Mouse (Mus musculus): Measurements from ENCODE around the gene Sipa1l3.
A peak's percentile ranks its signal among the peaks of the same experiment; 100 is the strongest.

The Sipa1l3 gene

GRCm38 (mm10) chr7:29518421-29519210, at the start of gene Sipa1l3:
Sipa1l3 (minus strand) TSS chr7:29518641.
- peak; percentile 99 for DNase-seq (ENCODE audit: low spot score)

DNA sequence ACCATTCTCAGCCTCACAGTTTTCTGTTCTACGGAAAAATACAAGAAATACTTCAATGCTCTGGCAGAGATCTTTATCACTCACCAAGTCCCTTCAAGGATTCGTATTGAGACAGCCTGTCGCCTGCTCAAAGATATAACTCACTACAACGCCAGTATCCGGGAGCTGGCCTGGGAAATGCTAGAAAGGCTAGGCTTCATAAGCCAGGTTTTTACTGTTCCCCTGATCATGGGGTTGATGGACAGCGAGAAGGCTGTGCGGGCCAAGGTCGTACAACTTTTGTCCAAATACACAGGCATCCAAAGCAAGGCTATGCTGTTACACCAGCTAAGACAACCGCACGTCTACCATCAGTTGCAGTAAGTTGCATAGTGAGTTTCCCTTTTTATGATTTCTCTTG, 44.6 kb upstream of the Sipa1l3 start:
- DNase-seq (ENCODE audit: low spot score) = no peak

DNA sequence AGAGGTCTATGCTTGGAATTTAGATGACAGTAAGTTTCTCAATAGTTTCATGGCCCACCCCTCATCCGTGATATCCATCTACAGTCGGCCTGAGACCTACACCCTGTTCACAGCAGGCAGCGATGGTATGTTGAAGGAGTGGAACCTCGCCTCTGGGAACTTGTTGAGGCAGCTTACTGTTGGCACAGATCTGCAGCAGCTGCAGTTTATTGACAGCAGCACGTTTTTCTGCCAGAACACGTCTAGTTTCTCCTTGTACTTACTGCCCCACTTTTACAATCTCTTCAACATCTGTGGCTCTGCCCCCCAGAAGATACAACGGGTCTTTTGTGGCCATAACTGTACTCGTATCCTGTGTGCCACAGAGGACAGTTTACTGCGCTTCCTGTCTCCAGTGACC, 42.6 kb upstream of the Sipa1l3 start:
- no peak for DNase-seq (ENCODE audit: low spot score)

DNA sequence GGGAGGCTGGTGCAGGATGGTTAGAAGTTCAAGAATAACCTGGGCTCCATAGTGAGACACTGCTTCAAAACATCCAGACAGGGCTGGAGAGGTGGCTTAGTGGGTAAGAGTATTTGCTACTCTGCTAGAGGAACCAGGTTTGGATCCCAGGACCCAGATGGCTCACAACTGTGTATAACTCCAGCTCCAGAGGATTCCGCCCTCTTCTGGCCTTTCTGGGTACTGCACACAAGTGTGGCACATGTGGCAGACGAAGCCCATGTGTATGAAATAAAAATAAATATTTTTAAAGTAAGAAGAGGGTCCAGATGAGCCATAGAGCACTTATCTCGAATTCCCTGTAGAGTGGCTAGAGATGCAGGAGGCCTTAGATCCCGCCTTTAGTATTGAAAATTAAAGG, 40.8 kb upstream of the Sipa1l3 start:
- peak; percentile 25 for DNase-seq (ENCODE audit: low spot score)

GRCm38 (mm10) chr7:29558744-29559143, 40.3 kb upstream of the Sipa1l3 start:
- no peak for DNase-seq (ENCODE audit: low spot score)

DNA sequence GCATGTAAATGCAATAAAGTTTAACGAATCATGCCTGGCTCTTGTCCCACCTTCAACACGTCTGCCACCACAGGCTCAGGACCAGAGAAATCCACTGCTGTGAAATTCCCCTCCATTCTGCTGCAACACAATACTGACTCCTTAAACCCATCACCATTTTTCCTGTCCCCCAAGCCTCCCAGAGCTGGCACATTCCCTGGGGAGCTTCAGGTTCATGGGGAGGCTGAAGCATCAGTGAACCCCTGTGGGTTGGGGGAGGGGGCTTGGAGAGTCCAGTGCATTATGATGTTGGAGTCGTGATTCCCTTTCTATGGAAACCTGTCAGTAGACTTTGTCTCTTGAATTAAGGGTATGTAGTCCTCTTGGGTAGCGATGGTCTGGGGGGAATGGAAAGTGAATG, 37.8 kb upstream of the Sipa1l3 start:
- no peak for DNase-seq (ENCODE audit: low spot score)

- DNase-seq (ENCODE audit: low spot score) = no peak
These were observed 37.1 kb upstream of the Sipa1l3 start for GRCm38 (mm10) chr7:29555521-29555920.

DNA sequence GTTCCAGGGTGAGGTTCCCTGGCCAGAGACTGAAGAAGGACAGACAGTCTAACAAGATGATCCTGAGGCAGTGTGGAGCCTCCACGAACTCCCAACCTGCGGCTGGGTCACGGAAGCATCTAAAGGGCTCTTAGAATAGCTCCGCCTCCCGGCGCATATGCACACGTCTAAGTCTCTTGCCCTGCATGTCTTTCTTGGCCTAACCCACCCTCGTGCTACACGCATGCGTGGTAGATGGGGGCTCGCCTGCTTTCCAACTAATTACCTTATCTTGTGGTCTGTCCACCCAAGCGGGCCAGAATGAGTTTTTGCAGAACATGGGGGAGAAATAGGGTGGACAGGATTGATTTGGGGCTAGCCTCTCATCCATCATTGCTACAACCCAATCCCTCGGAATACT, 36.6 kb upstream of the Sipa1l3 start:
- DNase-seq (ENCODE audit: low spot score) = no peak

DNA sequence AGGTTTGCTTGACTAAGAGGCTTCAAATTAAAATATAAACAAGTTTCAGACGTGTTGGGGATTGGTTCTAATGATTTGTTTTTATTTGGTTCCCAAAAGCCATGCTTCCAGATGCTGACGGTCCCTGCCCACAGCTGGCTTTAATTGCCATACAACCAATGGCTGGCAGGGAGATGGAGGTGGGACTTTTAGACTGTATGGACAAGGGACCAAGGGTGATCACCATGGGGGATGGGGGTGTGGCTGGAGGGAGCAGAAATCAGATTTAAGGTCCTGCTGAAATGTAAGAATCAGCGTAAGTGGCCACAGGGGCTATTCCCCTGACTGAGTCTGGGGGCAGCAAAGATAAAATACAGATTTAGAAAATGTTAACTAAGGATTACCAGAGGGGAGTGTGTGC, 32.2 kb upstream of the Sipa1l3 start:
- no peak for DNase-seq (ENCODE audit: low spot score)

- no peak for DNase-seq (ENCODE audit: low spot score)
These were observed 23.2 kb upstream of the Sipa1l3 start for GRCm38 (mm10) chr7:29541608-29542007.

DNA sequence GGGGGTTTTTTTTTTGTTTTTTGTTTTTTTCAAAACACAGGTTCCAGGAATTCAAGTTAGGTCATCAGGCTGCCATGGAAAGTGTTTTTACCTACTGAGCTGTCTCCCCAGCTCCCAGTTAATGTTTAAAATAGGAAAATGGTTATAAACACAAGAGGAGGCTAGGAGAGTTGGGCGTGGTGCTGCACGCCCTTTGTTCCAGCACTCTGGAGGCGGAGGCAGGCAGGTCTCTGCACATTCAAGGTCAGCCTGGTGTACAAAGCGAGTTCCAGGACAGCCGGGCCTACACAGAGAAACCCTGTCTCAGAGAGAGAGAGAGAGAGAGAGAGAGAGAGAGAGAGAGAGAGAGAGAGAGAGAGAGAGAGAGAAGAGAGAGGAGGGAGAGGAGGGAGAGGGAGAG, 22.7 kb upstream of the Sipa1l3 start:
- DNase-seq (ENCODE audit: low spot score) = no peak

GRCm38 (mm10) chr7:29540631-29541030, 22.2 kb upstream of the Sipa1l3 start:
- no peak for DNase-seq (ENCODE audit: low spot score)

GRCm38 (mm10) chr7:29523700-29524099, 5.3 kb upstream of the Sipa1l3 start:
- peak; percentile 87 for DNase-seq (ENCODE audit: low spot score)

- peak; percentile 94 for DNase-seq (ENCODE audit: low spot score)
These were observed 3.6 kb upstream of the Sipa1l3 start for GRCm38 (mm10) chr7:29521841-29522575.

DNA sequence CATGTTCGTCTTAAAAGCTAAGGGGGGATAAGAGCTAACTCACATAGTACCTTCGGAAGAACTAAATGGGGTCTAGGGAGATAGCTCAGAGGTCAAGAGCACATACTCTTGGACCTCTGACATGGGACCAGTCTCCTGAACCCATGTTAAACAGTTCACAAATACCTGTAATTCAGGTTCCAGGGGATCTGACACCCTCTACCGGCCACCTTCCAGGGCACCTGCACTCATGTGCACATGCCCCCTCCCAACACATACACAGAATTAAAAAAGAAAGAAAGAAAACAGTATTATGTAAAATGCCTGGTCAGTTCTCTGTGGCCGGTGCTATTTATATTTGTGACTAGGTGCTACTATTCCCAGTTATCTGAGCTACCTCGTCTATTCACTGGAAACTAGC, 2.9 kb upstream of the Sipa1l3 start:
- no peak for DNase-seq (ENCODE audit: low spot score)

GRCm38 (mm10) chr7:29520794-29521193, 2.4 kb upstream of the Sipa1l3 start:
- DNase-seq (ENCODE audit: low spot score) = no peak

GRCm38 (mm10) chr7:29519211-29519550, 740 bp upstream of the Sipa1l3 start:
- DNase-seq (ENCODE audit: low spot score) = no peak

DNA sequence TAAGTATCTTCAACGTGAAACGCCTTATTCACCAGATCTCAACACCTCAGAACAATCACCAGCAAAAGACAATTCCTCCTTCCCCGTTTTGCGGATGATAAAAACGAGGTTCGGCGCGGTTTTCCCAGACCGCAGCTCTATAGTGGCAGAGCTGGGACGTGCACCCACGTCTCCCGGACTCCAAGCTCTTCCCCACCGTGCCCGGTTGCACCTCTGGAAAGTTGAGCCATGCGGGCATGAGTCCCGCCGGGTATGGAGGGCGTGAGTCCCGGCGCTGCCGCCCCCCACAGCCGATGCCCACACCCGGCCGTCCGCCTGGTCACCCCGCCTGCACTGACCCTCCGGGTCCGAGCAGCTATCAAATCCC, 404 bp downstream of the Sipa1l3 start:
- DNase-seq (ENCODE audit: low spot score) = no peak

DNA sequence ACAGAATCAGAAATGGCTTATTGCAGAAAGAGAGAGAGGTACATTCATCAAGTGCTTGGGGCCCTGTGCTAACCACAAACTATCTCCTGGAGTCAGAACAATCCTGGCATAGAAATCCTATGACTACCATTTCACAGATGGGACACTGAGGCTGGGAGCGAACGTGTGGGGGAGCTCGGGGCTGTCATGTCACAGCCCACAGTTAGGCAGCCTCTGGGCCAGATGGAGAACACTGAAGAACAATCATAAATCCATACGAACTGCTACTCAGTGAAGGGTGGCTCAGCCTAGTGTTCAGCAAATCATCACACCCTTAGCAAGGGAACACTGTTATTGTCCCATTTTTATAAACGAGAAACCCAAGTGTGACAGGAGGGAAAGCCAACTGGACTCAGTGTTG, 1.3 kb downstream of the Sipa1l3 start:
- no peak for DNase-seq (ENCODE audit: low spot score)

- DNase-seq (ENCODE audit: low spot score) = no peak
These were observed 2.8 kb downstream of the Sipa1l3 start for GRCm38 (mm10) chr7:29515652-29516051.

- DNase-seq (ENCODE audit: low spot score) = no peak
These were observed 5.7 kb downstream of the Sipa1l3 start for GRCm38 (mm10) chr7:29512729-29513128.

- DNase-seq (ENCODE audit: low spot score) = no peak
These were observed 6.7 kb downstream of the Sipa1l3 start for GRCm38 (mm10) chr7:29511598-29512275.

DNA sequence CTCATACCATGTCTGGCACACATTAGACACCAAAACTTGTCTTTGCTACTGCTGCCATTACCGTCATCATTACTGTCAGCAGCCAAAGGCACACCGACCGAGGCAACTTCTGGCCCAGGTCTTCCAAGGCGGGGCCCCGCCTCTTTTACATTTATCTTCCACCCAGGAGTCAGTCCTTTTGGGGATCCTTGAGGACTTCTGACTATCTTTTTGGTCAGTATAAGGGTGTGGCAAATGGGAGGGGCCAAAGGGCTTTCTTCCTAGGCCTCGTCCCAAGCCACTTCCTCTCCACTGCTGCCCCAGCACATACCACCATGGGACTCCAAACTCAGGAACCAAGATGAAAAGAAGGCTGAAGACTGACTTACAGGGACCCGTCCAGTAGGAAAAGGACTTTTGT, 9.9 kb downstream of the Sipa1l3 start:
- DNase-seq (ENCODE audit: low spot score) = no peak

All from retina, embryonic 14.5 days (tissue).